Mouse (Mus musculus) erythroblast, embryonic 14.5 days (primary cell): ENCODE measurements at regions not wholly inside any gene's neighbourhood (a gene's known extent, or its start where the extent isn't known, plus 50 kb on each side); places are given as distances from the start of the nearest gene placed in this dataset.

Experiments used
- GATA1 ChIP-seq: IDR thresholded peaks from 2 replicates; pipeline ENCODE4 v1.6.1; 2012; ENCODE audit warnings: low read length, inconsistent platforms, mixed read lengths
- TAL1 ChIP-seq: IDR thresholded peaks from 3 replicates; pipeline ENCODE4 v1.6.1; 2012; ENCODE audit warnings: low read length, inconsistent platforms, mixed read lengths

DNA sequence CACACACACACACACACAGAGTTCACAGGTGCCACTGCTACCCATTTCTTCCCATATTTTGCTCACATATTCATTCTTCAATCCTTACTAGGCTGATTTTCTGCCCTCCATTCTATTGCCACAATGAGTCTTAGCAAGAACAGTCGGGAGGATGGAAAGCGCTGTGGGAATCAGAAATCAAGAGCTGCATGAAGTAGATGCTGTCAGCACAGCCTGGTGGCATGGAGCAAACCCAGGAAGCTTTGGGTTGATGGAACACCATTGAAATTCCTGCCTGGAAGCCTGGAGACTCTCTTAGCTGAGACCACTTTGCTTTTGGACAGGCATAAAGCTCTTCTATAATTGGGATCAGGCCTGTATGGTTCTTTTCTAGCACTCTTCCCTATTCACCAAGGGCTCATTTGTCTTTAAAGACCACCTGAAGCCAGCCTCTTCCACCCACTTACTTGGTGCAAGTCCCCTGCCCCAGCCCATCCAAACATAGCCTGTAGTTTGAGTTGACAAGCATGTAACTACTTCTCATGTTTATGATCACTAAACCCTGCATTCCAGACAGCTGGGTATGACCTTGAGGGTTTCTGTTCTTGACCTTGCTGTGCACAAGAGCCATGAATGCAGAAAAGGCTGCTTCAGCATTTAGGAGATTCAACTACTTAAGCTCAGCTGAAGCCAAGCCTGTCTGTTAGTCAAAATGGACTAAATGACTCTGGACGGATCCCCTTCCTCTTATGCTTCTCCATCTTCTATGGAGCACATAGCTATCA, 537.4 kb downstream of the Slc4a3 start:
- TF ChIP-seq TAL1 (no peak), GATA1 (no peak)
